Mouse (Mus musculus) stomach, postnatal 0 days (tissue): ENCODE data around the gene Mvb12b. TPM values are rescaled to one million over a fixed set of nuclear protein-coding genes. Genes with fewer than 3 reads are reported as not detected.

Source experiments
- ATAC-seq: fragments of 200-750 bp; cut with Nextera tagmentation; 2 replicates; pipeline ENCODE4 v1.8.0; 2017; ENCODE audit not compliant: low FRiP score, low TSS enrichment
- DNase-seq: peaks from one replicate; pipeline ENCODE4 v3.0.0-alpha.2; 2016; ENCODE audit warnings: low spot score
- H3K27ac ChIP-seq: fragments of 300-500 bp; sonication (generic); replicated peaks from 2 replicates; pipeline ENCODE4 v1.5.1; 2014; ENCODE audit warnings: mild to moderate bottlenecking, control low read depth
- H3K27me3 ChIP-seq: fragments of 300-500 bp; sonication (generic); 2 replicates; pipeline ENCODE4 v1.6.1; 2014; ENCODE audit warnings: low read length; ENCODE audit not compliant: control insufficient read depth, insufficient read depth
- H3K36me3 ChIP-seq: fragments of 300-500 bp; sonication (generic); 2 replicates; pipeline ENCODE4 v1.6.1; 2014; ENCODE audit warnings: low read length, mixed read lengths; ENCODE audit not compliant: control insufficient read depth, insufficient read depth
- H3K4me1 ChIP-seq: fragments of 300-500 bp; sonication (generic); replicated peaks from 2 replicates; pipeline ENCODE4 v1.6.1; 2014; ENCODE audit warnings: antibody characterized with exemption; ENCODE audit not compliant: control insufficient read depth, insufficient read depth
- H3K4me2 ChIP-seq: fragments of 300-500 bp; sonication (generic); replicated peaks from 2 replicates; pipeline ENCODE4 v1.6.1; 2014; ENCODE audit warnings: low read depth, mild to moderate bottlenecking, control low read depth, moderate library complexity
- H3K4me3 ChIP-seq: fragments of 300-500 bp; sonication (generic); 2 replicates; pipeline ENCODE4 v1.5.1; 2014; ENCODE audit warnings: low read depth, low read length, control low read depth
- H3K9ac ChIP-seq: fragments of 300-500 bp; sonication (generic); 2 replicates; pipeline ENCODE4 v1.6.1; 2014; ENCODE audit warnings: mild to moderate bottlenecking, low read length, control low read depth, mixed read lengths
- H3K9me3 ChIP-seq: fragments of 300-500 bp; sonication (generic); 2 replicates; pipeline ENCODE4 v1.6.1; 2016; ENCODE audit warnings: low read length; ENCODE audit not compliant: control insufficient read depth
- CTCF ChIP-seq: IDR thresholded peaks from 2 replicates; pipeline ENCODE4 v1.5.1; 2016; ENCODE audit warnings: antibody characterized with exemption, low read depth, mild to moderate bottlenecking, moderate library complexity
- EP300 ChIP-seq: optimal IDR thresholded peaks from 2 replicates; pipeline ENCODE3; 2016; ENCODE audit warnings: antibody characterized with exemption
- WGBS: fragments of 180-500 bp; shearing (Covaris S2); extraction: QIAGEN DNeasy Blood & Tissue Kit; methylation state at CpG from one replicate; pipeline ENCODE4 v1.1.7; 2014; 5-methylcytosine and 5-hydroxymethylcytosine counted together
- polyA plus RNA-seq: library from polyadenylated mRNA; unstranded; fragments of >200 nt; fragmentation: Nextera tagmentation; extraction: Ambion mirVana; gene quantifications from 2 replicates; pipeline ENCODE4 v1.2.1, GENCODE M21; 2015

Gene Mvb12b
- polyA plus RNA-seq, 1 experiment from 2014 or later = 10.2 TPM

DNA sequence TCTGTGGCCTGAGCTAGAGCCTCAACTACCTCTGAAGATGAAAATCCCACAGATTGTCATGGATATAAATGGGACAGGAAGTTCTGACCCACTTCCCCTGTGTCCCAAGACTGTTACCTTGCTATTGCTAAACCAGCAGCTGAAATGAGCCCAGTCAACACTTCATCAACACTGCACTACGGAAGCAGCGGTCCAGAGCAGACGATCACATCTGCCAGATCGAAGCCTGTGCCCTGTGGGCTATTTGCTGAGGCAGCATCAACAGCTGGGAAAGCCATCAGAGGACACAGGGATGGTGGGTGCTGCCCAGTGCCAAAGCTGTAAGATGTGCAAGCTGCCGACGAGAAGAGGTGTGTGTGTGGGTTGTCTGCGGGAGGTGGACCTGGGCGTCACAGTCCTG, 86.4 kb downstream of the Mvb12b start:
- H3K4me2 ChIP-seq = no peak overlapping the region
- H3K9ac ChIP-seq = no peak overlapping the region
- no peaks in the 10 kb centered on the region for H3K4me1 ChIP-seq
- no peaks in the 10 kb centered on the region for H3K9me3 ChIP-seq
- no peak overlapping the region for H3K27ac ChIP-seq
- ATAC-seq = no peak
- 84% methylated on average over 8 of the region's 8 CpGs for WGBS
- H3K27me3 ChIP-seq = no peaks in the 10 kb centered on the region
- DNase-seq = no peak
- H3K4me3 ChIP-seq = no peak overlapping the region
- no peaks in the 10 kb centered on the region; the same call in 1 of the 2 replicates for H3K36me3 ChIP-seq
- TF ChIP-seq CTCF (no peak), EP300 (no peak)

DNA sequence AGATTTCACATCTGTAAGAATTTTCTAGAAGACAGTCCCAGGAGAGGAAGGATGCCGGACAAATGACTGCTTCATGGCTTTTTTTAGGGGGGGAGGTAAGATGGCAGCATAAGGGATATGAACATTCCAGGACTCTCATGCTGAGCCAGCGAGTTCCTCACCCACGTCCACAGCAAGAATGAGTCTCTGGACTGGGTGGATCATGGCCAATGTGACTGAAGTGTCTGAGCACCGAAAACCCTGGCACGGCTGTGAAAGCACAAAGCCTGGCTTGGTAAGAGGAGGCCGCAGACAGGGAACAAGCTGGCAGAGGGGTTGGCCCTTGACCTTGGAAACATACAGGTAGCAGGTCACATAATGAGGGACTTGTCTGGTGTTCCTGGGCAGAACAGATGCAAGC, 87.5 kb downstream of the Mvb12b start:
- Histone ChIP-seq H3K27me3 (no peaks in the 10 kb centered on the region), H3K27ac (no peak overlapping the region), H3K9ac (no peak overlapping the region), H3K4me1 (no peaks in the 10 kb centered on the region), H3K4me3 (no peak overlapping the region), H3K4me2 (no peak overlapping the region), H3K36me3 (no peaks in the 10 kb centered on the region; the same call in 1 of the 2 replicates), H3K9me3 (no peaks in the 10 kb centered on the region)
- DNase-seq = no peak
- ATAC-seq = no peak
- no peak for TF ChIP-seq EP300
- TF ChIP-seq CTCF = no peak
- 90% methylated on average over 6 of the region's 6 CpGs for WGBS

DNA sequence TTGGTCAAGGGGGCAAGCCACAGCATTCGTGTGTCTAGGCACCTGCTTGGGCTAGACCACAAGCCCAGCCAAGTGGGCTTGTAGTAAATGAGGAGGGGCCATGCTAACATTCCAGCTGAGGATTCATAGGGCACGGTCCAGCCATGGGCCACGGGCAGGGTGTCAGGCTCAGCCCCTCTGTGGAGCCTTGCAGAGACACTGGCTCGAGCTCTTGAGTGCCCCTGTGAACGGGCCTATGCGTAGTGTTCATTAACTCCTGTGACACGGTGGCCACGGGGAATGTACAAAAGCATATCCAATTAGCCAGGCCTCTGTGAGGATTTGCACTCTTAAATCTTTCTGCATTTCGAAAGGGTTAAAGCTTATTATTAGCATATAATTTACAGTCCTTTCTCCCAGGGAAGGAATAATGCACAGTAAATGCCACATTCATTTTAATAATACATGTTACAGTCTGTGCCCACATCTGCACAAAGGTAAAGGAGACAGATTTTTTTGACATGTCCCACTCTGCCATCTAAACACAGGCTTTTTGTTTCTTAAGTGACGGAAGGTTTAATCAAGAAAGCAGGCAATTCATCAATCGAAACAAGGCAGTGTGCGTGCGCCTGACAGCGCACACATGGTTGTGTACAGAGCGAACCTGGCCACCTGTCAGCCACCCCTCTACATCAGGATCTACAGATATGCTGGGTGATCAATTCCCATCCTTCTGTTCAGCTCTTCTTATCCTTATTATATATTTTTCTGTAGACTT, 91.9 kb downstream of the Mvb12b start:
- Histone ChIP-seq H3K27me3 (no peaks in the 10 kb centered on the region), H3K36me3 (no peaks in the 10 kb centered on the region), H3K4me3 (no peak overlapping the region), H3K27ac (no peak overlapping the region), H3K9ac (no peak overlapping the region), H3K4me1 (no peaks in the 10 kb centered on the region), H3K9me3 (no peaks in the 10 kb centered on the region), H3K4me2 (no peak overlapping the region)
- ATAC-seq = no peak
- 77% methylated on average over 15 of the region's 15 CpGs for WGBS
- no peak for DNase-seq
- no peak for TF ChIP-seq CTCF
- no peak for TF ChIP-seq EP300

DNA sequence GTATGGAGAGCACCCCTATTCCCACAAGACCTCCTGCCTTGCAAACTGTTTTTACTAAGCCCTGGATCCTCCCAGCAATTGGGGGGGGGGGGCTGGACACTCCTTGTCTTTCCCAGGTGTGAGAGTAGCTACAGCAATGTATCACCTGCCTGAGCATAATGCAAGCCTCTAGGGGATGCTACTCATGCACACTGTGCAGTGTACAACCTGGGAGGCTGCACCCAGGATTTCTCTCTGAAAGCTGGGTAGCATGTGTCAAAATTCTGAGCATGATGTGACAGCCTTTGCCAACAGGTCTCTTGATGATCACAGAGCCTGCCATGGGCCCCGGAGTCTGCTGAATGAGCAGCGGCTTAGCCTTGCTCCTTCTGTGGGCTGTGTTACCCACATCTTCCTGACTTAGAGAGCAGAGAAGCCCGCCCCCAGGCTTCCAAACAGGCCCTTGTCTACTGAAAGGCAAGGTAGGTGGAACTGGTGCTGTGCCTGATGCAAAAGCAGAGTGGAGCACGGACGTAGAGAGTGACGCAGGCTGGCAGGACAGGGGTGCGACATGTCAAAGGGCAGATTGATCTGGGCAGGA, 92.7 kb downstream of the Mvb12b start:
- TF ChIP-seq CTCF = no peak
- TF ChIP-seq EP300 = no peak
- Histone ChIP-seq H3K4me3 (no peak overlapping the region), H3K27me3 (no peaks in the 10 kb centered on the region), H3K4me2 (no peak overlapping the region), H3K9me3 (no peaks in the 10 kb centered on the region), H3K4me1 (no peaks in the 10 kb centered on the region), H3K9ac (no peak overlapping the region), H3K36me3 (no peaks in the 10 kb centered on the region), H3K27ac (no peak overlapping the region)
- DNase-seq (no peak), ATAC-seq (no peak)
- 95% methylated on average over 7 of the region's 7 CpGs for WGBS

GRCm38 (mm10) chr2:33794483-33794882, 93.3 kb downstream of the Mvb12b start:
- no peak overlapping the region for H3K27ac ChIP-seq
- H3K36me3 ChIP-seq = no peaks in the 10 kb centered on the region
- ATAC-seq = no peak
- no peak overlapping the region for H3K9ac ChIP-seq
- DNase-seq = no peak
- H3K9me3 ChIP-seq = no peaks in the 10 kb centered on the region
- H3K4me2 ChIP-seq = no peak overlapping the region
- WGBS = 63% methylated on average over 9 of the region's 9 CpGs
- no peaks in the 10 kb centered on the region for H3K27me3 ChIP-seq
- no peak overlapping the region for H3K4me3 ChIP-seq
- TF ChIP-seq EP300 = no peak
- no peak for TF ChIP-seq CTCF
- no peaks in the 10 kb centered on the region for H3K4me1 ChIP-seq

- Histone ChIP-seq H3K4me1 (no peaks in the 10 kb centered on the region), H3K27me3 (no peaks in the 10 kb centered on the region), H3K27ac (no peak overlapping the region), H3K36me3 (no peaks in the 10 kb centered on the region), H3K4me2 (no peak overlapping the region), H3K4me3 (no peak overlapping the region), H3K9ac (no peak overlapping the region), H3K9me3 (no peaks in the 10 kb centered on the region)
- WGBS = 87% methylated on average over 5 of the region's 5 CpGs
- no peak for ATAC-seq
- no peak for DNase-seq
- no peak for TF ChIP-seq CTCF
These were observed 97.4 kb downstream of the Mvb12b start for GRCm38 (mm10) chr2:33790301-33790700.
